Mouse (Mus musculus) olfactory bulb, adult 2 months (tissue): ENCODE measurements at regions not wholly inside any gene's neighbourhood (a gene's known extent, or its start where the extent isn't known, plus 50 kb on each side); places are given as distances from the start of the nearest gene placed in this dataset.
A peak's percentile ranks its signal among the peaks of the same experiment; 100 is the strongest.
"Not testable (repeated sequence)": the region's sequence is repeated elsewhere in the genome, so short reads cannot be mapped to it uniquely, and the experiment has no call there.

Experiments
- H3K27ac ChIP-seq: fragments of 200-500 bp; 2 replicates; pipeline ENCODE4 v1.5.1; 2012; ENCODE audit warnings: low read depth, low read length; ENCODE audit not compliant: insufficient read depth
- H3K4me1 ChIP-seq: fragments of 200-500 bp; 2 replicates; pipeline ENCODE4 v1.6.1; 2012; ENCODE audit warnings: low read length; ENCODE audit not compliant: control insufficient read depth, insufficient read depth
- H3K4me3 ChIP-seq: fragments of 200-500 bp; 2 replicates; pipeline ENCODE4 v1.5.1; 2012; ENCODE audit warnings: mild to moderate bottlenecking, low read depth, low read length, moderate library complexity; ENCODE audit not compliant: insufficient read depth
- CTCF ChIP-seq: fragments of 200-500 bp; IDR thresholded peaks from 2 replicates; pipeline ENCODE4 v1.5.1; 2012; ENCODE audit warnings: low read depth, mild to moderate bottlenecking, low read length, moderate library complexity; ENCODE audit not compliant: insufficient read depth
- POLR2A ChIP-seq: fragments of 200-500 bp; IDR thresholded peaks from 2 replicates; pipeline ENCODE4 v1.6.1; 2012; ENCODE audit warnings: mild to moderate bottlenecking, low read depth, low read length, moderate library complexity; ENCODE audit not compliant: insufficient read depth
- WGBS: fragments of 180-500 bp; shearing (Covaris S2); methylation state at CpG from one replicate; pipeline ENCODE4 v1.1.7; 2018; 5-methylcytosine and 5-hydroxymethylcytosine counted together

- no peak overlapping the region for H3K4me3 ChIP-seq
- TF ChIP-seq CTCF (no peak), POLR2A (no peak)
- 9% methylated on average over 4 of the region's 4 CpGs for WGBS
Observed at GRCm38 (mm10) chr9:97297538-97297937, 72.2 kb downstream of the Trim42 start.

GRCm38 (mm10) chr9:97295770-97296169 is 74.0 kb downstream of the Trim42 start:
- TF ChIP-seq POLR2A (no peak), CTCF (peak; percentile 40; the same call in 1 of the 2 replicates)
- Histone ChIP-seq H3K27ac (no peak overlapping the region), H3K4me1 (no peaks in the 10 kb centered on the region), H3K4me3 (no peak overlapping the region)
- 41% methylated on average over 7 of the region's 7 CpGs for WGBS

More at GRCm38 (mm10) chr9:97297538-97297937, 72.2 kb downstream of the Trim42 start:
- Histone ChIP-seq H3K4me1 (no peaks in the 10 kb centered on the region), H3K27ac (no peak overlapping the region)

- Histone ChIP-seq H3K4me3 (no peak overlapping the region), H3K27ac (no peak overlapping the region), H3K4me1 (no peaks in the 10 kb centered on the region)
- TF ChIP-seq POLR2A = no peak
- no peak for TF ChIP-seq CTCF
- 79% methylated on average over 1 of the region's 1 CpGs for WGBS
Observed at GRCm38 (mm10) chr9:97291870-97292269, 77.9 kb downstream of the Trim42 start.

- 81% methylated on average over 7 of the region's 7 CpGs for WGBS
- no peak overlapping the region for H3K4me3 ChIP-seq
- no peak overlapping the region for H3K27ac ChIP-seq
- no peaks in the 10 kb centered on the region for H3K4me1 ChIP-seq
- TF ChIP-seq POLR2A = no peak
- no peak for TF ChIP-seq CTCF
Observed at GRCm38 (mm10) chr9:97284282-97284802, 85.4 kb downstream of the Trim42 start.

- no peak overlapping the region for H3K27ac ChIP-seq
- TF ChIP-seq CTCF (no peak), POLR2A (no peak)
- WGBS = 90% methylated on average over 3 of the region's 3 CpGs
- no peaks in the 10 kb centered on the region for H3K4me1 ChIP-seq
- no peak overlapping the region for H3K4me3 ChIP-seq
Observed at GRCm38 (mm10) chr9:97282090-97282489, 87.7 kb downstream of the Trim42 start.

- WGBS = 84% methylated on average over 14 of the region's 14 CpGs
- not testable (repeated sequence) for H3K27ac ChIP-seq, H3K4me1 ChIP-seq, H3K4me3 ChIP-seq
Observed at GRCm38 (mm10) chr9:97275449-97275848, 94.3 kb downstream of the Trim42 start.

GRCm38 (mm10) chr9:97273891-97274290 is 95.9 kb downstream of the Trim42 start:
- TF ChIP-seq CTCF (no peak), POLR2A (no peak)
- Histone ChIP-seq H3K27ac (no peak overlapping the region), H3K4me3 (no peak overlapping the region), H3K4me1 (peaks cover 5% of the 10 kb centered on the region; the same call in 1 of the 2 replicates)
- 79% methylated on average over 7 of the region's 7 CpGs for WGBS

- 94% methylated on average over 8 of the region's 8 CpGs for whole genome bisulfite sequencing
- H3K4me1 ChIP-seq = peaks cover 5% of the 10 kb centered on the region; the same call in 1 of the 2 replicates
- TF ChIP-seq CTCF (no peak), POLR2A (no peak)
- no peak overlapping the region for H3K27ac ChIP-seq
- no peak overlapping the region for H3K4me3 ChIP-seq
Observed at GRCm38 (mm10) chr9:97272061-97272460, 97.7 kb downstream of the Trim42 start.

- WGBS = 98% methylated on average over 1 of the region's 1 CpGs
- no peak overlapping the region for H3K4me3 ChIP-seq
- no peaks in the 10 kb centered on the region for H3K4me1 ChIP-seq
- H3K27ac ChIP-seq = no peak overlapping the region
- TF ChIP-seq POLR2A = no peak
- no peak for TF ChIP-seq CTCF
Observed at GRCm38 (mm10) chr9:97247621-97248020, 122.1 kb downstream of the Trim42 start.

- H3K27ac ChIP-seq = no peak overlapping the region
- TF ChIP-seq POLR2A (no peak), CTCF (no peak)
- no peak overlapping the region for H3K4me3 ChIP-seq
- WGBS = 92% methylated on average over 5 of the region's 5 CpGs
- no peaks in the 10 kb centered on the region for H3K4me1 ChIP-seq
Observed at GRCm38 (mm10) chr9:97226074-97226473, 115.1 kb upstream of the Slc25a36 start.
